Mouse (Mus musculus) midbrain, postnatal 0 days (tissue): ENCODE measurements at regions not wholly inside any gene's neighbourhood (a gene's known extent, or its start where the extent isn't known, plus 50 kb on each side); places are given as distances from the start of the nearest gene placed in this dataset.
A peak's percentile ranks its signal among the peaks of the same experiment; 100 is the strongest.

Experiments
- ATAC-seq: fragments of 200-750 bp; cut with Nextera tagmentation; 2 replicates; pipeline ENCODE4 v1.8.0; 2017; ENCODE audit warnings: moderate number of reproducible peaks, mild to moderate bottlenecking, moderate TSS enrichment, moderate library complexity; ENCODE audit not compliant: low FRiP score
- DNase-seq: peaks from one replicate; pipeline ENCODE4 v3.0.0-alpha.2; 2015; ENCODE audit warnings: low spot score
- H3K27ac ChIP-seq: fragments of 300-500 bp; sonication (generic); 2 replicates; pipeline ENCODE4 v1.5.1; 2014; ENCODE audit warnings: low read depth, mild to moderate bottlenecking, low read length, mixed read lengths
- H3K27me3 ChIP-seq: fragments of 300-500 bp; sonication (generic); 2 replicates; pipeline ENCODE4 v1.6.1; 2014; ENCODE audit warnings: low read length, control low read depth, mixed read lengths; ENCODE audit not compliant: insufficient read depth
- H3K36me3 ChIP-seq: fragments of 300-500 bp; sonication (generic); 2 replicates; pipeline ENCODE4 v1.6.1; 2014; ENCODE audit warnings: low read length, control low read depth, mixed read lengths; ENCODE audit not compliant: insufficient read depth
- H3K4me1 ChIP-seq: fragments of 300-500 bp; sonication (generic); 2 replicates; pipeline ENCODE4 v1.6.1; 2014; ENCODE audit warnings: mild to moderate bottlenecking, control low read depth, antibody characterized with exemption, low read length, mixed read lengths; ENCODE audit not compliant: insufficient read depth
- H3K4me2 ChIP-seq: fragments of 300-500 bp; sonication (generic); 2 replicates; pipeline ENCODE4 v1.6.1; 2014; ENCODE audit warnings: low read depth, mild to moderate bottlenecking, low read length, mixed read lengths; ENCODE audit not compliant: poor library complexity, severe bottlenecking
- H3K4me3 ChIP-seq: fragments of 300-500 bp; sonication (generic); 2 replicates; pipeline ENCODE4 v1.5.1; 2014; ENCODE audit warnings: low read depth, mild to moderate bottlenecking, low read length, moderate library complexity
- H3K9ac ChIP-seq: fragments of 300-500 bp; sonication (generic); replicated peaks from 2 replicates; pipeline ENCODE4 v1.6.1; 2014; ENCODE audit warnings: mild to moderate bottlenecking, low read length, moderate library complexity, mixed read lengths; ENCODE audit not compliant: poor library complexity, severe bottlenecking
- H3K9me3 ChIP-seq: fragments of 300-500 bp; sonication (generic); 2 replicates; pipeline ENCODE4 v1.6.1; 2016; ENCODE audit warnings: low read length, control low read depth
- CTCF ChIP-seq: IDR thresholded peaks from 2 replicates; pipeline ENCODE4 v1.5.1; 2016; ENCODE audit warnings: antibody characterized with exemption, mild to moderate bottlenecking
- WGBS: fragments of 180-500 bp; shearing (Covaris S2); extraction: QIAGEN DNeasy Blood & Tissue Kit; methylation state at CpG from one replicate; pipeline ENCODE4 v1.1.7; 2014; 5-methylcytosine and 5-hydroxymethylcytosine counted together

- DNase-seq, result no peak
- Histone ChIP-seq H3K4me3 (no peak overlapping the region), H3K27ac (no peak overlapping the region), H3K4me1 (no peaks in the 10 kb centered on the region), H3K9me3 (no peaks in the 10 kb centered on the region), H3K9ac (no peak overlapping the region), H3K36me3 (no peaks in the 10 kb centered on the region), H3K27me3 (no peaks in the 10 kb centered on the region), H3K4me2 (no peak overlapping the region)
- ATAC-seq, result no peak
- TF ChIP-seq CTCF, result no peak
- 83% methylated on average over 4 of the region's 4 CpGs for WGBS
Measured at GRCm38 (mm10) chr1:177589656-177590055, 140.0 kb upstream of the 1700016C15Rik start.

GRCm38 (mm10) chr1:177591742-177592141 lies 137.9 kb upstream of the 1700016C15Rik start:
- H3K27ac ChIP-seq, result no peak overlapping the region

GRCm38 (mm10) chr1:177592337-177592736 lies 137.3 kb upstream of the 1700016C15Rik start:
- Histone ChIP-seq H3K9me3 (no peaks in the 10 kb centered on the region), H3K4me2 (no peak overlapping the region), H3K27ac (no peak overlapping the region), H3K27me3 (no peaks in the 10 kb centered on the region), H3K4me1 (no peaks in the 10 kb centered on the region), H3K4me3 (no peak overlapping the region), H3K36me3 (no peaks in the 10 kb centered on the region), H3K9ac (no peak overlapping the region)
- no peak for ATAC-seq
- no peak for DNase-seq
- no peak for TF ChIP-seq CTCF
- WGBS, result 94% methylated on average over 9 of the region's 9 CpGs

More at GRCm38 (mm10) chr1:177591742-177592141, 137.9 kb upstream of the 1700016C15Rik start:
- H3K27me3 ChIP-seq, result no peaks in the 10 kb centered on the region
- no peak overlapping the region for H3K9ac ChIP-seq
- no peak for DNase-seq
- no peak for TF ChIP-seq CTCF
- H3K4me2 ChIP-seq, result no peak overlapping the region
- H3K36me3 ChIP-seq, result no peaks in the 10 kb centered on the region
- no peak overlapping the region for H3K4me3 ChIP-seq
- ATAC-seq, result no peak
- 93% methylated on average over 3 of the region's 3 CpGs for WGBS
- no peaks in the 10 kb centered on the region for H3K9me3 ChIP-seq
- H3K4me1 ChIP-seq, result no peaks in the 10 kb centered on the region

- no peaks in the 10 kb centered on the region for H3K27me3 ChIP-seq
- H3K4me3 ChIP-seq, result no peak overlapping the region
- no peak overlapping the region for H3K27ac ChIP-seq
- H3K4me1 ChIP-seq, result no peaks in the 10 kb centered on the region
- H3K36me3 ChIP-seq, result no peaks in the 10 kb centered on the region
- H3K4me2 ChIP-seq, result no peak overlapping the region
- no peak overlapping the region for H3K9ac ChIP-seq
- ATAC-seq (no peak), DNase-seq (peak; percentile 31)
- 86% methylated on average over 13 of the region's 13 CpGs for WGBS
- no peaks in the 10 kb centered on the region for H3K9me3 ChIP-seq
- no peak for TF ChIP-seq CTCF
Measured at GRCm38 (mm10) chr1:177594341-177594740, 135.3 kb upstream of the 1700016C15Rik start.

GRCm38 (mm10) chr1:177595326-177595914 lies 134.2 kb upstream of the 1700016C15Rik start:
- Histone ChIP-seq H3K36me3 (no peaks in the 10 kb centered on the region), H3K9ac (no peak overlapping the region), H3K27me3 (no peaks in the 10 kb centered on the region), H3K4me3 (no peak overlapping the region), H3K4me1 (no peaks in the 10 kb centered on the region), H3K27ac (no peak overlapping the region), H3K4me2 (no peak overlapping the region), H3K9me3 (no peaks in the 10 kb centered on the region)
- DNase-seq, result no peak
- ATAC-seq, result no peak
- WGBS, result 68% methylated on average over 7 of the region's 7 CpGs
- no peak for TF ChIP-seq CTCF

- TF ChIP-seq CTCF, result no peak
- H3K27ac ChIP-seq, result no peak overlapping the region
- H3K9ac ChIP-seq, result no peak overlapping the region
- no peaks in the 10 kb centered on the region for H3K9me3 ChIP-seq
- H3K36me3 ChIP-seq, result no peaks in the 10 kb centered on the region
- no peaks in the 10 kb centered on the region for H3K4me1 ChIP-seq
- no peaks in the 10 kb centered on the region for H3K27me3 ChIP-seq
- no peak overlapping the region for H3K4me3 ChIP-seq
- WGBS, result 79% methylated on average over 4 of the region's 4 CpGs
- no peak overlapping the region for H3K4me2 ChIP-seq
- DNase-seq, result no peak
- no peak for ATAC-seq
Measured at GRCm38 (mm10) chr1:177597036-177597435, 132.6 kb upstream of the 1700016C15Rik start.
